ENCODE assay signal across 24 mouse cellular contexts in the genomic region with DNA sequence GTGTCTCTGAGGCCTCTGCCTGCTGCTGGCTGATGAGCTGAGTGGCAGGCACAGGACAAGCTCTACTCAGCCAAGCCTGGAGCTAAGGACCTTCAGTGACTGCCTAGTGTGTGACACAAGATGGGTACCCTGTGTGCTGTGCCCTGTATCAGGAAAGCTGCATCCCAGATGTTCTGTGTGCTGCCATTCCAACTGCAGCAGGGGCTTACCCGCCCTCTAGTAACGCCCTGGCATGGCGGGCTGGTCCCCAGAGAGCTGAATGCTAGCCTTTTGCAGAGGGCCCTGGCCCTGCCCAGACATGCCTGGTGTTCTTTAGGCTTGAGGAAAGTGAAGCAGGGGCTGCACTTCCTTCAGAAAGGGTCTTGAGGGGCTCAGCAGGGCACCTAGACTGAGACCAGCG. TPM values are rescaled to one million over a fixed set of nuclear protein-coding genes. Genes with fewer than 3 reads are reported as not detected.
DNase-seq lines count a peak whose midpoint lies in the region; ATAC-seq and TF ChIP-seq lines count a peak whose summit lies in the region.
"Had no signal": no experiment of that assay in that cellular context is flagged by ENCODE, and none has a peak within 500 bp of the region (broad histone marks: within the 10 kb centered on the region; RNA-seq: fewer than 3 reads in every experiment).

No protein-coding gene starts in this region.

- no peaks in the 10 kb centered on the region for H3K9me3 ChIP-seq in hindbrain, embryonic 10.5 days
- no peaks in the 10 kb centered on the region for H3K9me3 ChIP-seq in hindbrain, postnatal 0 days (ENCODE audit: low read length)
- no peaks in the 10 kb centered on the region for H3K9me3 ChIP-seq in embryonic facial prominence, embryonic 10.5 days
- no peaks in the 10 kb centered on the region for H3K9me3 ChIP-seq in embryonic facial prominence, embryonic 13.5 days
- no peaks in the 10 kb centered on the region for H3K9me3 ChIP-seq in limb, embryonic 11.5 days (ENCODE audit: control insufficient read depth, low read length)
- H3K9me3 ChIP-seq in midbrain, embryonic 15.5 days: no peaks in the 10 kb centered on the region
- H3K9me3 ChIP-seq: embryonic facial prominence, embryonic 12.5 days; hindbrain, embryonic 13.5 days; intestine, embryonic 15.5 days had no signal

- 0 out of 2 replicates have a peak overlapping the region, but pooled peaks have one; percentile 25 for H3K27ac ChIP-seq in hindbrain, embryonic 10.5 days
- no peak overlapping the region for H3K27ac ChIP-seq in hindbrain, postnatal 0 days
- peak overlapping the region; percentile 30; the same call in 1 of the 2 replicates for H3K27ac ChIP-seq in embryonic facial prominence, embryonic 10.5 days (replicated peaks)
- H3K27ac ChIP-seq in embryonic facial prominence, embryonic 13.5 days: no peak overlapping the region
- H3K27ac ChIP-seq in limb, embryonic 11.5 days (replicated peaks; ENCODE audit: low read depth, low read length): no peak overlapping the region
- H3K27ac ChIP-seq in heart, adult 2 months: no peak overlapping the region
- no peak overlapping the region for H3K27ac ChIP-seq in midbrain, embryonic 15.5 days
- H3K27ac ChIP-seq: embryonic facial prominence, embryonic 12.5 days; hindbrain, embryonic 13.5 days; intestine, embryonic 15.5 days had no signal

- no peak for TF ChIP-seq CTCF in hindbrain, postnatal 0 days (IDR thresholded peaks at IDR 0.05; ENCODE audit: low read depth)
- no peak for TF ChIP-seq CTCF in heart, adult 2 months (IDR thresholded peaks at IDR 0.05)

- no peak overlapping the region for H3K4me2 ChIP-seq in hindbrain, postnatal 0 days (ENCODE audit: low read depth, low read length)
- no peak overlapping the region for H3K4me2 ChIP-seq in embryonic facial prominence, embryonic 13.5 days
- no peak overlapping the region for H3K4me2 ChIP-seq in limb, embryonic 11.5 days (ENCODE audit: low read depth, severe bottlenecking)
- no peak overlapping the region for H3K4me2 ChIP-seq in midbrain, embryonic 15.5 days
- H3K4me2 ChIP-seq: embryonic facial prominence, embryonic 12.5 days; heart, embryonic 11.5 days; hindbrain, embryonic 13.5 days; intestine, embryonic 15.5 days had no signal

- H3K36me3 ChIP-seq in hindbrain, embryonic 10.5 days: no peaks in the 10 kb centered on the region
- no peaks in the 10 kb centered on the region for H3K36me3 ChIP-seq in hindbrain, postnatal 0 days (ENCODE audit: insufficient read depth, low read length)
- no peaks in the 10 kb centered on the region; the same call in 1 of the 2 replicates for H3K36me3 ChIP-seq in embryonic facial prominence, embryonic 10.5 days (replicated peaks)
- peaks cover 25% of the 10 kb centered on the region; the same call in 1 of the 2 replicates for H3K36me3 ChIP-seq in embryonic facial prominence, embryonic 13.5 days
- H3K36me3 ChIP-seq in limb, embryonic 11.5 days (ENCODE audit: control insufficient read depth, insufficient read depth, low read length): no peaks in the 10 kb centered on the region
- H3K36me3 ChIP-seq in heart, adult 2 months (ENCODE audit: control insufficient read depth, insufficient read depth, low read length): no peaks in the 10 kb centered on the region
- no peaks in the 10 kb centered on the region for H3K36me3 ChIP-seq in midbrain, embryonic 15.5 days (replicated peaks)
- H3K36me3 ChIP-seq: G1E; hindbrain, embryonic 13.5 days; intestine, embryonic 15.5 days had no signal

- DNase-seq in hindbrain, embryonic 10.5 days (ENCODE audit: low spot score): no peak
- DNase-seq in hindbrain, postnatal 0 days (ENCODE audit: low spot score): no peak
- DNase-seq in embryonic facial prominence, embryonic 10.5 days (ENCODE audit: low spot score): no peak
- no peak for DNase-seq in limb, embryonic 11.5 days (ENCODE audit: low spot score)
- no peak for DNase-seq in heart, adult 2 months
- no peak for DNase-seq in ovary, adult 18-20 months (ENCODE audit: low spot score)
- DNase-seq: adrenal gland, postnatal 10 days; cerebellum, adult 11 months; cerebellum, adult 8-10 months; cerebellum, postnatal 14 days; embryo, embryonic 11 days; gastrocnemius, postnatal 36 days; heart, adult 18-20 months; heart, postnatal 4 days had no signal

- no peak for ATAC-seq in hindbrain, postnatal 0 days
- ATAC-seq in embryonic facial prominence, embryonic 13.5 days (ENCODE audit: insufficient number of reproducible peaks, insufficient read depth, low FRiP score, low TSS enrichment, low read depth): no peak
- no peak for ATAC-seq in limb, embryonic 11.5 days (ENCODE audit: insufficient number of reproducible peaks, low FRiP score, low TSS enrichment, low read depth)
- no peak for ATAC-seq in midbrain, embryonic 15.5 days (replicated peaks)
- ATAC-seq: CD4-positive, CD25-positive, alpha-beta regulatory T cell, adult 4 months; forebrain, embryonic 16.5 days; intestine, embryonic 15.5 days had no signal

- intact Hi-C loops in heart, adult 2 months (cut with DNase I): no loop called here

- no peaks in the 10 kb centered on the region for H3K79me2 ChIP-seq in heart, adult 2 months (replicated peaks; ENCODE audit: control insufficient read depth, insufficient read depth, low read length)

- WGBS in hindbrain, embryonic 10.5 days: 79% methylated on average over 4 of the region's 4 CpGs
- 84% methylated on average over 4 of the region's 4 CpGs for WGBS in hindbrain, postnatal 0 days
- 73% methylated on average over 4 of the region's 4 CpGs for WGBS in embryonic facial prominence, embryonic 10.5 days
- WGBS in embryonic facial prominence, embryonic 13.5 days: 67% methylated on average over 4 of the region's 4 CpGs
- WGBS in limb, embryonic 11.5 days: 65% methylated on average over 4 of the region's 4 CpGs
- WGBS in heart, adult 2 months: 81% methylated on average over 4 of the region's 4 CpGs
- WGBS in midbrain, embryonic 15.5 days: 78% methylated on average over 4 of the region's 4 CpGs

- H3K4me3 ChIP-seq in hindbrain, embryonic 10.5 days: no peak overlapping the region
- no peak overlapping the region for H3K4me3 ChIP-seq in hindbrain, postnatal 0 days (ENCODE audit: low read length)
- H3K4me3 ChIP-seq in embryonic facial prominence, embryonic 10.5 days: no peak overlapping the region
- no peak overlapping the region for H3K4me3 ChIP-seq in embryonic facial prominence, embryonic 13.5 days
- H3K4me3 ChIP-seq in limb, embryonic 11.5 days (ENCODE audit: low read depth, low read length): no peak overlapping the region
- no peak overlapping the region for H3K4me3 ChIP-seq in heart, adult 2 months
- no peak overlapping the region for H3K4me3 ChIP-seq in midbrain, embryonic 15.5 days
- H3K4me3 ChIP-seq: embryonic facial prominence, embryonic 12.5 days; erythroblast, embryonic 14.5 days; hindbrain, embryonic 13.5 days; intestine, embryonic 15.5 days had no signal

- TF ChIP-seq POLR2A in heart, adult 2 months (IDR thresholded peaks at IDR 0.05; ENCODE audit: insufficient read depth, low read depth, low read length): no peak

- no peak for TF ChIP-seq EP300 in heart, adult 2 months (IDR thresholded peaks at IDR 0.05; ENCODE audit: insufficient read depth, low read depth, low read length)

- no peaks in the 10 kb centered on the region for H3K27me3 ChIP-seq in hindbrain, embryonic 10.5 days (ENCODE audit: insufficient read depth, poor library complexity, severe bottlenecking)
- H3K27me3 ChIP-seq in hindbrain, postnatal 0 days (ENCODE audit: insufficient read depth, low read length): no peaks in the 10 kb centered on the region
- no peaks in the 10 kb centered on the region for H3K27me3 ChIP-seq in embryonic facial prominence, embryonic 10.5 days (replicated peaks; ENCODE audit: low read depth, poor library complexity, severe bottlenecking)
- H3K27me3 ChIP-seq in embryonic facial prominence, embryonic 13.5 days: no peaks in the 10 kb centered on the region
- no peaks in the 10 kb centered on the region for H3K27me3 ChIP-seq in limb, embryonic 11.5 days (ENCODE audit: control insufficient read depth, insufficient read depth, low read length)
- H3K27me3 ChIP-seq in heart, adult 2 months (ENCODE audit: control insufficient read depth, insufficient read depth, low read length): no peaks in the 10 kb centered on the region
- H3K27me3 ChIP-seq in midbrain, embryonic 15.5 days (replicated peaks): no peaks in the 10 kb centered on the region
- H3K27me3 ChIP-seq: embryonic facial prominence, embryonic 12.5 days; hindbrain, embryonic 13.5 days; intestine, embryonic 15.5 days had no signal

- H3K9ac ChIP-seq in hindbrain, postnatal 0 days (replicated peaks; ENCODE audit: low read length): no peak overlapping the region
- H3K9ac ChIP-seq in embryonic facial prominence, embryonic 13.5 days: 0 out of 2 replicates have a peak overlapping the region, but pooled peaks have one; percentile 28
- H3K9ac ChIP-seq in limb, embryonic 11.5 days (ENCODE audit: low read length): 0 out of 2 replicates have a peak overlapping the region, but pooled peaks have one; percentile 12
- H3K9ac ChIP-seq in heart, adult 2 months (ENCODE audit: low read depth, low read length): no peak overlapping the region
- no peak overlapping the region for H3K9ac ChIP-seq in midbrain, embryonic 15.5 days
- H3K9ac ChIP-seq: embryonic facial prominence, embryonic 12.5 days; hindbrain, embryonic 13.5 days; intestine, embryonic 15.5 days had no signal

- H3K4me1 ChIP-seq in hindbrain, embryonic 10.5 days (replicated peaks): peaks cover 27% of the 10 kb centered on the region
- H3K4me1 ChIP-seq in hindbrain, postnatal 0 days (ENCODE audit: insufficient read depth, low read length): no peaks in the 10 kb centered on the region
- H3K4me1 ChIP-seq in embryonic facial prominence, embryonic 10.5 days: peaks cover 40% of the 10 kb centered on the region
- H3K4me1 ChIP-seq in embryonic facial prominence, embryonic 13.5 days: peaks cover 77% of the 10 kb centered on the region
- H3K4me1 ChIP-seq in limb, embryonic 11.5 days (ENCODE audit: control insufficient read depth, insufficient read depth, low read length): peaks cover 19% of the 10 kb centered on the region
- H3K4me1 ChIP-seq in heart, adult 2 months (ENCODE audit: control insufficient read depth, insufficient read depth, low read length): peaks cover 4% of the 10 kb centered on the region
- no peaks in the 10 kb centered on the region for H3K4me1 ChIP-seq in midbrain, embryonic 15.5 days

RNA-seq across cellular contexts. Expression of a gene that starts 9.4 kb away (rescaled TPM):
- polyA plus RNA-seq in hindbrain, embryonic 10.5 days (2016; fragmentation: Nextera tagmentation; extraction: Ambion mirVana): 21.2 and 25.6 TPM in 2 replicates
- 23.6 and 25.9 TPM in 2 replicates for total RNA-seq in hindbrain, postnatal 0 days (2014; rRNA removed)
- 7.1 and 8.0 TPM in 2 replicates for polyA plus RNA-seq in hindbrain, postnatal 0 days (2015; fragmentation: Nextera tagmentation; extraction: Ambion mirVana)
- polyA plus RNA-seq in embryonic facial prominence, embryonic 10.5 days (2016; fragmentation: Nextera tagmentation; extraction: Ambion mirVana): 16.5 and 19.3 TPM in 2 replicates
- 104 and 111 TPM in 2 replicates for polyA plus RNA-seq in embryonic facial prominence, embryonic 13.5 days (2015; fragmentation: Nextera tagmentation; extraction: Ambion mirVana)
- polyA plus RNA-seq in limb, embryonic 11.5 days (2014; fragmentation: Nextera tagmentation; extraction: Ambion mirVana): 28.3 and 28.5 TPM in 2 replicates
- total RNA-seq in heart, adult 2 months (2021): 10 to 100 TPM; 16.0 to 22.9 TPM
- polyA plus RNA-seq in heart, adult 2 months (2012; rRNA removed): 15.7 and 17.2 TPM in 2 replicates
- 8.7 and 9.5 TPM in 2 replicates for polyA plus RNA-seq in midbrain, embryonic 15.5 days (2015; fragmentation: Nextera tagmentation; extraction: Ambion mirVana)
- polyA plus RNA-seq: CD4-positive, CD25-positive, alpha-beta regulatory T cell, adult 4 months had no signal

Comparison
In these comparisons a context has a peak if more than half of its experiments do, and no peak if none do; other contexts are left out.
1. H3K27ac ChIP-seq: peak in hindbrain, embryonic 10.5 days (single experiment) and embryonic facial prominence, embryonic 10.5 days (single experiment); none in hindbrain, postnatal 0 days (single experiment), embryonic facial prominence, embryonic 13.5 days (single experiment), limb, embryonic 11.5 days (single experiment), heart, adult 2 months (single experiment) and midbrain, embryonic 15.5 days (single experiment).
2. H3K9ac ChIP-seq: peak in embryonic facial prominence, embryonic 13.5 days (single experiment) and limb, embryonic 11.5 days (single experiment); none in hindbrain, postnatal 0 days (single experiment), heart, adult 2 months (single experiment) and midbrain, embryonic 15.5 days (single experiment).